Mouse (Mus musculus) MEL (cell line): Measurements from ENCODE around the gene Mesp2.

Experiments used
- EP300 ChIP-seq, 2 experiments: IDR thresholded peaks; 2 replicates each; pipeline ENCODE4 v1.6.1; 2011; ENCODE audit warnings: improper control_type of control experiment in 2 of 2, low read length in 2 of 2, low read depth in 1 of 2, mild to moderate bottlenecking in 1 of 2
- MAX ChIP-seq: IDR thresholded peaks from 2 replicates; pipeline ENCODE4 v1.6.1; 2011; ENCODE audit warnings: low read length, improper control_type of control experiment
- MEF2A ChIP-seq: IDR thresholded peaks from 2 replicates; pipeline ENCODE4 v1.6.1; 2014; ENCODE audit warnings: low read depth, mild to moderate bottlenecking, inconsistent platforms, low read length, improper control_type of control experiment; ENCODE audit not compliant: poor library complexity, insufficient replicate concordance, severe bottlenecking; ENCODE audit errors: extremely low read depth
- NRF1 ChIP-seq: IDR thresholded peaks from 2 replicates; pipeline ENCODE4 v1.6.1; 2014; ENCODE audit warnings: low read depth, mild to moderate bottlenecking, inconsistent platforms, low read length, improper control_type of control experiment, moderate library complexity; ENCODE audit not compliant: poor library complexity, insufficient read depth, severe bottlenecking
- POLR2A ChIP-seq, 2 experiments: IDR thresholded peaks; 2 replicates each; pipeline ENCODE4 v1.6.1; 2011 to 2012; ENCODE audit warnings: low read length in 2 of 2, mild to moderate bottlenecking in 2 of 2, control low read depth in 1 of 2, improper control_type of control experiment in 1 of 2, low read depth in 1 of 2, moderate library complexity in 1 of 2; ENCODE audit not compliant: control insufficient read depth in 1 of 2, insufficient read depth in 1 of 2, poor library complexity in 1 of 2
- USF1 ChIP-seq: IDR thresholded peaks from 2 replicates; pipeline ENCODE4 v1.6.1; 2014; ENCODE audit warnings: low read depth, mild to moderate bottlenecking, inconsistent platforms, low read length, improper control_type of control experiment, moderate library complexity

DNA sequence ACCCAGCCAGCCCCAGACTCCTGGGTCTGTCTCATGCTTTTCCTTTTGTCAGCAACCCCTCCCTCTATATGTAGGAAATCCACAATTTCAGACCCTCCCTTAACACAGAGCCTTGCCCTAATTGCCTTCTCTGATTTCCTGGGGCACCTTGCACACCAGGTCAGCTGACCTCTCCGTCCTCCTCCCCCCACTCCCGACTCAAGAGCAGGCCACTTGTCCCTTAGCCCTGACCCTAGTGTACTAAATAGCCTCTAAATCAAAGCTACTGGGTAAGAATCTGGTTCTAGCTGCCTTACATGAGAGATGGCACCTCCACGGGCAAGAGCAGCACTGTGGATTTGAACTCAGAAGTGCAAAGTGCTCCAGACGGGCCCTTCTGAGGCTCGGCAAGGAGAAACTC is 8.5 kb upstream of the Mesp2 start:
- TF ChIP-seq USF1 (no peak), POLR2A (IDR thresholded peaks at IDR 0.05; ENCODE audit: control insufficient read depth in 1 of 2, insufficient read depth in 1 of 2, low read depth in 1 of 2, low read length in 2 of 2, poor library complexity in 1 of 2) (no peak), MAX (no peak), MEF2A (no peak), EP300 (IDR thresholded peaks at IDR 0.05; ENCODE audit: low read depth in 1 of 2, low read length in 2 of 2) (no peak), NRF1 (no peak)
